Mouse (Mus musculus) R1 (cell line): ENCODE results near the gene Epha2.
A peak's percentile ranks its signal among the peaks of the same experiment; 100 is the strongest.

ENCODE experiments used
- DNase-seq: peaks from one replicate; pipeline ENCODE4 v3.0.0-alpha.2; 2018; ENCODE audit warnings: low read depth, low spot score

Gene Epha2

DNA sequence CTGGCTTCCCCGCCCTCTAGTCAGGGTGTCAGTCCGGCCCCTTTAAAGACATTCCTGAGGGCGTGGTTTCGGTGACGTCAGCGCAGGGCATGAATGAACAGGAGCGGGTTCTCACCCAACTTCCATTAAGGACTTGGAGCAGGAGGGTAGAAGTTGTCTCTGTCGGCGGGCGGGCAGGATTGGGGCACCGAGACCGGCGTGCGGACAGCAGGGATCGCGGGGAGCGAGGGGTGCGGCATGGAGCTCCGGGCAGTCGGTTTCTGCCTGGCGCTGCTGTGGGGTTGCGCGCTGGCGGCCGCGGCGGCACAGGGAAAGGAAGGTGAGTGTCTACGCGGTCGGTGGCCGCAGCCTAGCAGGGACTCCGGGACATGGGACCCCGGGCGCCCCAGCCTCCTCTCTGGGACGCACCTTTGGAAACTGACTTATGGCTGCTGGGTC lies at the start of gene Epha2:
Gene Epha2, plus strand, starts transcription at position 125 of the 438 bp plus-strand sequence.
- peak; percentile 98 for DNase-seq

DNA sequence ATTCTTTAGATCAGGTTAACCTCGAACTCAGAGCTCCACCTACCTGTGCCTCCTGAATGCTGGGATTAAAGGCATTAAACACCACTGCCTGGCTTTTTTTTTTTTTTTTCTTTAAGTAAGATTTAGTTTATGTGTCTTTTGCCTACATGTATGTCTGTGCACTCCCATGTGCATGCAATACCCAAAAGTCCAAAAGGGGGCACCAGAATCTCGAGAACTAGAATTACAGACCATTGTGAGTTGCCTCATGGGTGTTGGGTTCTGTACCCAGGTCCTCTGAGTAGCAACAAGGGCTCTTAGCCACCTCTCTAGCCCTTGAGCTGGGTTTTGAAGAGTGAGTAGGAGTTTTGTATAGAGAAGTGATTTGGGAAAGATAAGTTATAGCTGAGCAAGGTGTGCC lies 48.4 kb upstream of the Epha2 start:
- DNase-seq = peak; percentile 69

DNA sequence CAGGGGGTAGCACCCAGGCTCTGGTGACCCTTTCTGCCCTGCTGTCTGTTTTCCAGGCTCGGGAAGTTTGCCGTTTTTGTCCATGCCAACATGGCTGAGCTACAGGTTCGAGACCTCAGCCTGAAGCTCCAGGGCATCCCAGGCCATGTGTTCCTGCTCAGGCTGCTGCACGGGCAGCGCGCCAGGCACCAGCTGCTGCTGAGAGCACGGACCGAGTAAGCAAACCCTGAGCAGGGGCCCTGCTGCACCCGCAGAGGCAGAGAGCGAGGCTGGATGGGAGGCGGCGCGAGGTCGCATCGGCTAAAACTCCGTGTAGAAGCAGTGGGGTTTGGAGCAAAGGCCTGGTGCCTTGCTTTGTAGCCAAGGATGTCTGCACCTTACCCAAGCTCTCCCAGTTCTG lies 46.8 kb upstream of the Epha2 start:
- no peak for DNase-seq

DNA sequence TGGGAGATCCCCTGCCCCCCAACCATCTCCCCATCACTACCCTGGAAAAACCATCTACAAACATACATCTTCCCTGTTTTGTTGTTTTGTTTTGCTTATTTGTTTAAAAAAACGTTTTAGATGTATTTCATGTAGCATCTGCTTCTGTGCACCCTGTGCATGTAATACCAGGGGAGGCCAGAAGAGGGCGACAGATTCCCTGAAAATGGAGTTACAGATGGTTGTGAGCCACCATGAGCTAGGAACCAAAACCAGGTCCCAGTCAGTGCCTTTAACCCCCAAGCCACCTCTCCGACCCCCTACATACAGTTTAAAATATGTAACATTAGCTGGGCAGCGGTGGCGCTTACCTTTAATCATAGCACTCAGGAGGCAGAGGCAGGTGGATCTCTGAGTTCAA lies 43.6 kb upstream of the Epha2 start:
- DNase-seq = peak; percentile 77

DNA sequence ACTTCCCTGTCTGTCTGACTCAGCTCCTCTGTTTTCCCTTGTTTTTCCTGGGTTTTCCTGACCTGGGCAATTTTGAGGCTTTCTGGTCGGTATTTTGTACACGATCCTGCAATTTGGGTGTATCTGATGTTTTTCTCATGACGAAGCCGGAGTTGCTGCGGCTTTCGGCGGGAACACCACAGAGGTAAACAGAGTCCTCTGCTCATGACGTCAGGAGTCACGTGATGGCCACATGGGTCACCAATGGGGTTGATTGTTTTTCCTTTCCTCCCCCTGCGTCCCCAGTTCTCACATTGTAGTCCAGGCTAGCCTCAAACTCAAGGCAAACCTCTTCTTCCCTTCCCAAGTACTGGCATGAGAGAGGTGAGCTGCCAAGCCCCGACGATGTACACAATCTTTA lies 41.6 kb upstream of the Epha2 start:
- peak; percentile 59 for DNase-seq

DNA sequence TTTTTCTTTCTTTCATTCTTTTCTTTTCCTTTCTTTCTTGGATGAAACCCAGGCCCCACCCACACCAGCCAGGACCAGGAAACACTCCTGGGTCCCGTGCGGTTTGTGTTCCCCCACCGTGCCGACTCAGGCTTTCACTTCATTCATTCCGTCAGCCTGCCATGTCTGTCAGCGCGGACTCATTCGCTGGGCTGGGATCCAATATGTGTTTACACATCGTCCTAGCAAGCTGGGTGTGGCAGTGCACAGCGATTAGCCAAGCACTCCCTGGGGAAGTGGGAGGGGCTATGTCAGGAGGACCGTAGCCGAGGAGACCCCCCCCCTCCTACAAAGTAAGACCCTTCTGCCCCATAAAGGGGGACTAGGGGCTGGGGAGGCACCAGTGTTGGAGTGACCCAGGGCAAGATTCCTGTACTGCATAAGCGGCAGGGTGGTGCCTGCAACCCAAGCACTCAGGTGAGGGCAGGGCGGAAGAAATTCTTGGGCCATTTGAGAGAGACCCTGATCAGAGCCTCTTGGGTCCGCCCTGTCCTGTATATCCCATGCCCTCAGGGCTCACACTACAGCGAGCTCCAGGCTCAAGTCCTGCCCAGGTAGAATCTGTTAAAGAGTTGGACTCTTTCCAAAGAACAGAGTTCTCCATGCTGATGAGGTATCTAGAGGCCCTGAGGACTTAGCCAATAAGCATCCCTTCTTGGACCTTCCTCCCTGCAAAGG lies 40.9 kb upstream of the Epha2 start:
- DNase-seq = peak; percentile 78

DNA sequence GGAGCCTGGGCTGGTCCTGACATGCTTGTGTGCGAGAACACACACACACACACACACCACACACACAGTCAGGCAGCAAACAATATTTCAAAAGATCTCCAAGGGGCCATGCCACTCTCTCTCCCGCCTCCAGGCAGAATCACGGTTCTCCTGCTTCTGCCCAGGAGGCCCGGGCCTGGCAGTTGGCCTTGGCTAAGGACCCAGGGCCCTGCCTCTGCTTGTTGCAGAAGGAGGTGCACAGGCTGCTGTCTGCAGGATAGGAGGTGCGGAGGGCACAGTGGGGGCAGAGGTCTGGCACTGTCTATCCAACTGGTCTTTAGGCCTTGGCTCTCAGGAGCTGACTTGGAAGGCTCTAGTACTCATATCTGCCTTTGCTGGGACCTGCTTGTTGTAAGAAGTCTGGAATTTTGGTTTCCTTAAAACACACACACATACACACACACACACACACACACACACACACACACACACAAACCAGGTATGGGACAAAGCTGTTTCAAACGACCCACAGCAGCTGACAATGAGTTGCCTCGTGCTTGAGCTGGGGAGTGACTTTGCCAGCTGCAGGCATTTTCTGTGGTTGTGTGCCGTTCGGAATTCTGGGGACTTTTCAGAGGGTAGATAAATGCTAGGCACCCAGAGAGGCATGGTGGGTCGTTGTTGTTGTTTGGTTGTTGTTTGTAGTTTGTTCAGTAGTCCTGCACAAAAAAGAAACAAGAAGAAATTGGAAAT lies 38.0 kb upstream of the Epha2 start:
- DNase-seq = no peak

DNA sequence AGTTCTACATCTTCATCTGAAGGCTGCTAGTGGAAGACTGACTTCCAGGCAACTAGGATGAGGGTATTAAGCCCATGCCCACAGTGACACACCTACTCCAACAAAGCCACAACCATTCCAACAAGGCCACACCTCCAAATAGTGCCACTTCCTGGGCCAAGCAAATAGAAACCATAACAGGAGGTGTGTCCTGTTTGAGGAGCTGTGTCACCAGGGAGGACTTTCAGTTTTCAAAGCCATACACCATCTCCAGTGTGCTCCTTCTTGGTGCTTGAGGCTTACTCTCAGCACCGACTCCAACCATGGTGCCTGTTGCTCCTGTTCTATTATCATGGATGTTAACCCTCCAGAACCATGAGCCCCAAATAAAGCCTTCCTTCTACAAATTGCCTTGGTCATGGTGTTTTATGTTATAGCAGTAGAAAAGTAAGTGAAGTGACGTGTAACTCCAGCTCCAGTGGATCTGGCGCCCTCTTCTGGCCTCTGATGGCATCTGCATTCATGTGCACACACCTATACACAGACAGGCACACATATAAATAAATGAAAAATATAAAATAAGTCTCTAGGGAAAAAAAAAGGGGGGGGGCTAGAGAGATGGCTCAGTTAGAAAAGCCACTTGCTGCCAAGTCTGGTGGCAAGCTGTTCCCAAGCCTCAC lies 34.9 kb upstream of the Epha2 start:
- DNase-seq = no peak

DNA sequence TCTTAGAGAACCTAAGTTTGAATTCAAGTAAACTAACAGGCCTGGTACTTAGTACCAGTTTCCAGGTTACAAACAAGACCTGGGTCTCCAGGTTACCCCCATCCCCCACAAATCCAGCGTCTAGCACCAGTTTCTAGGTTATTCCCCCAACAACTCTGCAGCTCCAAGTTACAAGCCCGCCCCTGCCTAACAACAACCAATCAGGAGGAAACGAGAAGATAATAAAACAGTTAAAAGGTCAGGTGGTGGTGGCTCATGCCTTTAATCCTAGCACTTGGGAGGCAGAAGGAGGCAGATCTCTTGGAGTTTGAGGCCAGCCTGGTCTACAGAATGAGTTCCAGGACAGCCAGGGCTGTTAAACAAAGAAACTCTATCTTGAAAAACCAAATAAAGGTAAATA lies 33.8 kb upstream of the Epha2 start:
- peak; percentile 78 for DNase-seq

DNA sequence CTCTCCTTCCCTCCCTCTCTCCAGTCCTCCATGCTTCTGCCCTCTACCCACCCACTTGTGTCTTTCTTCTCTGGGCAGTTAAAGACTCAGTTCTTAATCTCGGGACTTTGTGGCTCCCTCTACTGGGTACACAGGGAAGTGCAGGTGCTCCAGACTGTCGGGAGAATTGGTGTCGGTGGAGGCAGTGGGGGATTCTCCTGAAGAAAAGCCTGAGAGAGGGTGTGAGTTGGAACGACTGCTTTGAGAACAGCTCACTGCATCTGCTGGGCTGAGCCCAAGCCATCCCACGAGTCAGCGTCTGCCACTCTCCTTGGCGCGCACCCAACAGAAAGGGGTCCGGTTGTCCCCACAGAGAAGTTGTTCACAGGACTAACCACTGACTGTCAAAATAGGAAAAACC lies 33.2 kb upstream of the Epha2 start:
- DNase-seq = peak; percentile 92

DNA sequence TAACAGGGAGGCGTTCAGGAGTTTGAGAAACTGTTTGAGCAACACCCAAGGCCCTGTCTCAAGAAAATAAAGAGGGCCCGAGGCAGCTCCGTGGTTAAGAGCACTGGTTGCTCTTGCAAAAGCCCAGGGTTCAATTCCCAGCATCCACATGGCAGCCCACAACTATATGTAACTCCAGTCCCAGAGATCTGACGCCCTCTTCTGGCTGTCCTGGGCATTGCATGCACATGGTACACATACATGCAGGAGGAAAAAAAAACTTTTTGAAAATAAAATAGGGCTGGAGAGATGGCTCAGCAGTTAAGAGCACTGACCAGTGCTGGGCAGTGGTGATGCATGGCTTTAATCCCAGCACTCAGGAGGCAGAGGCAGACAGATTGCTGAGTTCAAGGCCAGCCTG lies 32.7 kb upstream of the Epha2 start:
- peak; percentile 79 for DNase-seq

DNA sequence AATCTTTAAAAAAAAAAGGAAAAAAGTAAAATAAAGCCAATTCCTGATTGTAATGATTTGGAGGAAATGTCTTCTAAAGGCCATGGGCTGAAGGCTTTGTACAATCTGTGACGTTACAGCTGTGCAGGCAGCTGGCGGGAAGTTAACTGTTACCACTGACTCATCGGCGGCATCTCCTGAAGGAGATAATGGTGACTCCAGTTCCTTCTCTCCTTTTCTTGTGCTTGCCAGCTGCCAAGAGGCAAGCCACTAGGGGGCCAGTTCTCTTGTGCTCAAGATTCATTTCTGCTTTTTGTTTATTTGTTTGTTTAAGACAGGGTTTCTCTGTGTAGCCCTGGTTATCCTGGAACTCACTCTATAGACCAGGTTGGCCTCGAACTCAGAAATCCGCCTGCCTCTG lies 32.0 kb upstream of the Epha2 start:
- DNase-seq = no peak

DNA sequence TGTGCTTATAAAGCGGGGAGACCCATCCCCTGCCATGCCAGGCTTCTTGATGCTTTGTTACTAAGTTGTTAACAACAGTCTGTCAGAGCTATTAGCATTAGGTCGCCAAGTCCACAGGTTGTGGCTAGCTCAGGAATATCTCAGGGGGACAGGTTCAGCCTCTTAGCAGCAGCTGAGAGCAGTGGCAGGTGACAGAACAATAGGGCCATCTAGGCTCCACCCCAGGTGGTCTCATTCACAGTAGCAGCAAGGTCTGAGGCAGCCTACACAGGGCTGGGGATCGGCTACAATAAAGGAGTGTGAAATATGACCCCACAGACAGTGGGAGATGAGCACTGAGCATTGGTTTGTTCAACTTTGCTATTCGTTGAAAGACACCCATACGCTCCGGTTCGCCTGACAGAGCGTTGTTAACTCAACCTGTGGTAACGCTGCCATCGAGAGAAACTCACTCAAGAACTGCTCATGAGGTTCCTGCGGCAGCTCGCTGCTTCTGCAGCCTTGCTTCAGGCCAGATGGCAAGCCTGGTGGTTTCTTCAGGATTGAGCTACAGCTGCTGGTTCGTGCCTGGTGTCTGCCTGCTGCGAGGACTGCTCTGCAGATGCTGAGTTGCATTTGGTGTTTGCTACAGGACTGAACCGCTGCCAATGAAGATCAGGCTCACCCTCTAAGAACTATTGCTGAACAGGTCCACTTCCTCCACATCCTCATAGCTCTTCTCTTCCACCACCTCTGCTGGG lies 30.7 kb upstream of the Epha2 start:
- DNase-seq = peak; percentile 69

DNA sequence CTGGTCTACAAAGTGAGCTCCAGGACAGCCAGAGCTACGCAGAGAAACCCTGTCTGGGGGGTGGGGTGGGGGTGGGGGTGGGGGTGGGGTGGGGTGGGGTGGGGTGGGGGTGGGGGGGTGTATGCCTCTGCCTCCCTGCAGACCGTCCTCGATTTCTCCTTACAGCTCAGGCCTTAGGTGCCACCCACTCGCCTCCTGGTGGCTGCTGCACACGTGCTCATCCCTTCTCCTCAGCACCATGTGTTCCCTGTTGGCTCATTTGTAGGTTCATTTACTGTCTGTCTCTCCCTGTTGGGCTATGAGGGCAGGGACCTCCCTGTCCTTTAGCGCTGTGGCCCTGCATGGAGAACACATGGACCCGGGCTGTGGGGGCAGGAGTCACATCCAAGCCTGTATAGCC lies 29.8 kb upstream of the Epha2 start:
- DNase-seq = no peak

DNA sequence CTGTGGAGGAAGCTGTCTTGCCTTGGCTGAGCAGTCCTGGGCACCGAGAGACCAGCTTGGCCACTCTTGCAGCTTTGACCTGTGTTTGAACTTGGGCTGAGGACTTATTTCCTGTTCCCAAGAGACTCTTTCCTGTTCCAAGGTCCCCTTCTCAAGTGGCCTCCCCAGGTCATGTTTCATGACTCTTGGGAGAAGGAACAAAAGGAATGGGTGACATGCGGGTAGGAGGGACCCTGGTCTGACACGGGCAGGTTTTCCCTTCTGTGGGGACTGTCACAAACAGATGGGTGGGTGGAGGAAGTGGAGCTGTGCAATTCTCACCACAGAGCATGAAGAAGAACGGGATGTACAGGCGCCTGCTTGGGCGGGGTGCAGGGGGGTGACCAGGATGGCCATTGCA lies 29.3 kb upstream of the Epha2 start:
- no peak for DNase-seq

DNA sequence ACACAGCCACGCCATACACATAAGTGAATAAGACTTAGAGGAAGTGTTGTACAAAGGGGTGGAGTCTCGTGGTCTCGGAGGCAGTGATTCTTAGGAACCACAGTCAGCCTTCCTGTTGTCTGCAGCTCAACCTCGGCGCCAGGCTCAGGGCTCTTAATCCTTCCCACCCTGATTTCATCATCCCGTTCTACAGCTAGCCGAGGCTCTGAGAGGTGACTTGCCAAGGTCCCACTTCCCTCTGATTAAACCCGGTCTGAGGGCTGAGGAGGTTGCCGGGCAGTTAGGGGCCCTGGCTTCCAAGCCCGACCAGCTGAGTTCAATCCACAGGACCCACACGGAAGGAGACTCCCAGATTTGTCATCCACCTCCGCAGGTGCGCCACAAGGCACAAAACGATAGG lies 28.2 kb upstream of the Epha2 start:
- DNase-seq = no peak

DNA sequence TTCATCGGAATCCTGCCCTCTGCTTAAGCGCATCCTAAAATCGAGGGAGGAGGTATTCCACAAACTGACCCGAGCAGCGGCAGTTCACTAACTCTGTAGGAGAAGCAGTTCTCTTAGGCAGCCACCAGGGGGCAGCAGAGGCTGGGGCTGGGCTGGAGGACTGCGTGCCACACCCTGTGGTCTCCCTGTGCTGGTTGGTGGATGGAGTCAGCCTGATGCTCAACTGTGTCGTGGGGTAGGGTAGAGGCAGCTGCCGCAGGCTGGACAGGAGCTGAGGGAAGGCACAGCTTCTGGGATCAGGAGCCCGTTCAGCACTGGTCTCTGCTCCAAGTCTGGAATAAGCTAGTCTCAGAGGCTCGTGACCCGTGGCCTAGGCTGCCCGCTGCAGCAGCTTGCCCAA lies 27.7 kb upstream of the Epha2 start:
- DNase-seq = peak; percentile 93

DNA sequence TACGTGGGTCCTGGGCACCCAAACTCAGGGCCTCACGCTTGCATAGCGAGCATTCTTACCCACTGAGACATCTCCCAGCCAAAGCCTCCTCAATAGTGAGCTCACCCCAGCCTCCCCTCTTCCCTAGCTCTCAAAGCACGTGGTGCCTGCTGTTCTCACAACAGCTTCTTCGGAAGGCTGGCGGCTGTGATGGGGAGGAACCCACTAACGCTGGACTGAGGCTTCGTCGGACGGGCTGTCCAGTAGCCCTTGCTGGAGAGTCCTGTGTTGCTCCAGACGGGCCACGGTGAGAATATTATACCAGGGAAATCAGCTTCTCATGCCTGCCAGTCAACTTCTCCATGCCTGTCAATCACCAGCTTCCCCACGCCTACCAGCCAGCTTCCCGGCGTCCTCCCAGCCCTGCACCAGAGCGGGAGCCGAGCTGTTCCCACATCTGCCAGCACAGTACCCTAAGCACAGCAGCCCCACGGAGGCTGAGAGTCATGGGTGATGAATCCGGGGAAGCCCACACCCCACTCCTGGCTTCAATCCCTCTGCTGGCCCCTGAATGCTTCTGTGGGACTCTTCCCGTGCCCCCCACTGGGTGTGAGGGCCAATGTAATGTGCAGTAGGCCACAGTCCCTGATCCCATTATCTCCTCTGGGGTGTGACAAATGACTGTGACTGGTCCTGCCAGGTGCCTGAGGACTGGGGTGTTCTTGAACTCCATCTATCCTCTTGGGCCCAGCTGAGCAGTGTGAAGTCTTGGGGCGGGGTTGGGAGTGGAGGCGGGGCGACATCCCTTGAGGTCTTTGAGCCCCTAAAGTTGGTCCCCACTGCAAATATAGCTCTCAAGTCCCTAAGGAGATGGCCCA lies 26.3 kb upstream of the Epha2 start:
- DNase-seq = no peak

DNA sequence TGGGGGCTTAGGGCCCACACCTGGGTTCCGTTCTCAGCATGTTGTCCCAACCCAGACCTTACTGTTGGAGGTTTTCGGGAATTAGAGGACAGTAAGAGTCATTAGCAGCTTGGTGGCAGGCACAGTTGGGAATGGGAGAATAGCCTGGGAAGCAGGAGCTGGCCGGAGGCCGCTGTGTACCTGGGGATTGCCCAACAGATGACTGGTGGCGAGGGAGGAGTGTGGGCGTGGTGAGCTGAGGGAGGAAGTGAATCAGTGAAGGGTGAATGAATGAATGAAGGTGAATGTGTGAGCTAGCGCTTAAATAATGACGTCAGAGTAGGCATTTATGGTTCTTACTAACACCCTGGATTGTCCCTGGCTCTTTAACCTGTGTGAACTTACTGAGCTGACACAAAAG lies 23.9 kb upstream of the Epha2 start:
- no peak for DNase-seq

DNA sequence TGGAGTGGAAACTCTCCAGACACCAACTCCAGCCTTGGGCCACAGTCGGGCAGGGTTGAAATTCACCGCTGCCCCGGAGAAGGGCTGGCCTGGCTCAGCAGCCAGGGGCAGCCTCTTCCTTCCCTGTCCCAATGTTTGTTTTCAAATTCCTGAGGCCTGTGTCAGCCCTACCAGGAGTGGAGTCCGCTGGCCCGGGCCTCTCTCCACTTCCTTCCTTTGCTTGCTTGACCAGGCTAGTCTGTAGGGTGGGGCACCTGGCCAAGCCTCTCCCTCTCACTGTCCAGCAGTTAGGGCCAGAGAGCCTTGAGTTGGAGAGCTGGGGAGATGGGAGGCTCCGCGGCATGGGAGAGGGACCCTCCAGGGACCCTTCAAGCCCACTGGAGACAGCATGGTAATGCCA lies 22.9 kb upstream of the Epha2 start:
- no peak for DNase-seq

DNA sequence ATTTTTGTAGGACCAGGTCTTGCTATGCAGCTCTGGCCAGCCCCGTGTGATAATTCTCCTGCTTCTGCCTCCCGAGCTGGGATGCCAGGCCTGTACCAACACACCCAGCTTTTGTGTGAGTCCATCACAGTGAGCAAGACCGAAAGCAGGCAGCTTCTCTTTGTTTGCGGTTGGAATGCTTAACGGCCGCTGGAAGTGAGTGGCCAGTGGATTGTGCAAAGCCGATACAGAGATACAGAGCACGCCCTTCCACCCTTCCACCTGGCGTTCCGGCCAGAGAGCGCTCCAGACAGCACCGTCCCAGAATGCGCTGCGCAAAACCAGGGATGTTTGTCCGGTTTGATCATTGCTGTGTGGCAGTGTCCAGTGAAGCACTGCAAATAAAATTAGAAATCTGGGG lies 21.7 kb upstream of the Epha2 start:
- DNase-seq = peak; percentile 84
